Mouse (Mus musculus): ENCODE measurements around the gene Vmn1r12. TPM values are rescaled to one million over a fixed set of nuclear protein-coding genes. Genes with fewer than 3 reads are reported as not detected.
"Not testable (repeated sequence)": the region's sequence is repeated elsewhere in the genome, so short reads cannot be mapped to it uniquely, and the experiment has no call there.

Gene Vmn1r12
- not detected in 2 replicates for polyA plus RNA-seq (2016; fragmentation: Nextera tagmentation; extraction: Ambion mirVana)

GRCm38 (mm10) chr6:57156619-57157018 is at the start of gene Vmn1r12:
Gene Vmn1r12 (plus strand): TSS chr6:57156919.
- no peak for DNase-seq (ENCODE audit: low spot score)
- Histone ChIP-seq H3K9me3 (no peaks in the 10 kb centered on the region), H3K4me3 (no peak within 1 kb of the TSS), H3K27ac (no peak within 1 kb of the TSS), H3K4me1 (replicated peaks) (no peaks in the 10 kb centered on the region), H3K36me3 (no peaks in the 10 kb centered on the region), H3K27me3 (ENCODE audit: insufficient read depth, poor library complexity, severe bottlenecking) (no peaks in the 10 kb centered on the region)
- 85% methylated on average over 2 of the region's 2 CpGs for WGBS

- DNase-seq (ENCODE audit: low spot score): no peak
- H3K4me3 ChIP-seq: no peak within 1 kb of the TSS
- no peak within 1 kb of the TSS for H3K27ac ChIP-seq
- H3K36me3 ChIP-seq: no peaks in the 10 kb centered on the region
- H3K27me3 ChIP-seq (ENCODE audit: insufficient read depth, poor library complexity, severe bottlenecking): no peaks in the 10 kb centered on the region
- H3K9me3 ChIP-seq: no peaks in the 10 kb centered on the region
- 84% methylated on average over 3 of the region's 3 CpGs for WGBS
- no peaks in the 10 kb centered on the region for H3K4me1 ChIP-seq (replicated peaks)
These were observed 47.6 kb upstream of the Vmn1r12 start, which contains the start of gene Vmn1r10 for GRCm38 (mm10) chr6:57109154-57109553. Gene Vmn1r10 (plus strand): TSS chr6:57109454.

- Histone ChIP-seq H3K4me3 (no peak within 1 kb of the TSS), H3K4me1 (replicated peaks) (no peaks in the 10 kb centered on the region), H3K27ac (no peak within 1 kb of the TSS), H3K9me3 (no peaks in the 10 kb centered on the region), H3K36me3 (no peaks in the 10 kb centered on the region), H3K27me3 (ENCODE audit: insufficient read depth, poor library complexity, severe bottlenecking) (no peaks in the 10 kb centered on the region)
- WGBS: 89% methylated on average over 1 of the region's 1 CpGs
- no peak for DNase-seq (ENCODE audit: low spot score)
These were observed 23.6 kb upstream of the Vmn1r12 start, which contains the start of gene Vmn1r11 for GRCm38 (mm10) chr6:57133155-57133554. Gene Vmn1r11 (plus strand): TSS chr6:57133455.

- H3K9me3 ChIP-seq; H3K4me1 ChIP-seq (replicated peaks); H3K27me3 ChIP-seq (ENCODE audit: insufficient read depth, poor library complexity, severe bottlenecking); H3K4me3 ChIP-seq; DNase-seq (ENCODE audit: low spot score); H3K27ac ChIP-seq; H3K36me3 ChIP-seq: not testable (repeated sequence)
- WGBS: 64% methylated on average over 3 of the region's 3 CpGs
These were observed 33.3 kb downstream of the Vmn1r12 start for GRCm38 (mm10) chr6:57190016-57190415.

- DNase-seq (ENCODE audit: low spot score); H3K36me3 ChIP-seq; H3K4me3 ChIP-seq; H3K9me3 ChIP-seq; H3K4me1 ChIP-seq (replicated peaks); H3K27me3 ChIP-seq (ENCODE audit: insufficient read depth, poor library complexity, severe bottlenecking); H3K27ac ChIP-seq: not testable (repeated sequence)
- WGBS: 85% methylated on average over 1 of the region's 1 CpGs
These were observed 46.3 kb downstream of the Vmn1r12 start, which contains the start of gene Vmn1r13 for GRCm38 (mm10) chr6:57202990-57203389. Gene Vmn1r13 (plus strand): TSS chr6:57203290.

Other genes starting within 250 kb of the Vmn1r12 start
- 66.4 and 73.5 TPM in 2 replicates for gene Nt5c3, start 233.0 kb upstream of the Vmn1r12 start, polyA plus RNA-seq (2016; fragmentation: Nextera tagmentation; extraction: Ambion mirVana)
- 0.27 and 0.47 TPM in 2 replicates for gene Vmn1r4, start 232.9 kb upstream of the Vmn1r12 start, polyA plus RNA-seq (2016; fragmentation: Nextera tagmentation; extraction: Ambion mirVana)
- gene Vmn1r5, start 186.6 kb upstream of the Vmn1r12 start, polyA plus RNA-seq (2016; fragmentation: Nextera tagmentation; extraction: Ambion mirVana): not detected in 2 replicates
- gene Vmn1r6, start 159.7 kb upstream of the Vmn1r12 start, polyA plus RNA-seq (2016; fragmentation: Nextera tagmentation; extraction: Ambion mirVana): not detected in 2 replicates
- gene Vmn1r7, start 131.6 kb upstream of the Vmn1r12 start, polyA plus RNA-seq (2016; fragmentation: Nextera tagmentation; extraction: Ambion mirVana): not detected in 2 replicates
- not detected in 2 replicates for gene Vmn1r8, start 124.6 kb upstream of the Vmn1r12 start, polyA plus RNA-seq (2016; fragmentation: Nextera tagmentation; extraction: Ambion mirVana)
- not detected in 2 replicates for gene Vmn1r9, start 90.1 kb upstream of the Vmn1r12 start, polyA plus RNA-seq (2016; fragmentation: Nextera tagmentation; extraction: Ambion mirVana)
- not detected in 2 replicates for gene Vmn1r10, start 47.5 kb upstream of the Vmn1r12 start, polyA plus RNA-seq (2016; fragmentation: Nextera tagmentation; extraction: Ambion mirVana)
- gene Vmn1r11, start 23.5 kb upstream of the Vmn1r12 start, polyA plus RNA-seq (2016; fragmentation: Nextera tagmentation; extraction: Ambion mirVana): not detected in 2 replicates
- gene Vmn1r13, start 46.4 kb downstream of the Vmn1r12 start, polyA plus RNA-seq (2016; fragmentation: Nextera tagmentation; extraction: Ambion mirVana): not detected in 2 replicates
- not detected in 2 replicates for gene Vmn1r14, start 74.8 kb downstream of the Vmn1r12 start, polyA plus RNA-seq (2016; fragmentation: Nextera tagmentation; extraction: Ambion mirVana)
- gene Vmn1r15, start 101.0 kb downstream of the Vmn1r12 start, polyA plus RNA-seq (2016; fragmentation: Nextera tagmentation; extraction: Ambion mirVana): not detected in 2 replicates
- not detected in 2 replicates for gene Vmn1r16, start 172.6 kb downstream of the Vmn1r12 start, polyA plus RNA-seq (2016; fragmentation: Nextera tagmentation; extraction: Ambion mirVana)
- gene Vmn1r17, start 206.8 kb downstream of the Vmn1r12 start, polyA plus RNA-seq (2016; fragmentation: Nextera tagmentation; extraction: Ambion mirVana): not detected in 2 replicates
- not detected in 2 replicates for gene Vmn1r18, start 238.9 kb downstream of the Vmn1r12 start, polyA plus RNA-seq (2016; fragmentation: Nextera tagmentation; extraction: Ambion mirVana)
- not detected in 2 replicates for gene Vmn1r19, start 246.9 kb downstream of the Vmn1r12 start, polyA plus RNA-seq (2016; fragmentation: Nextera tagmentation; extraction: Ambion mirVana)